Mouse (Mus musculus): ENCODE measurements around the gene Insyn1.

GRCm38 (mm10) chr9:58473211-58473815, 15.1 kb upstream of the Insyn1 start:
- TF ChIP-seq POLR2A (IDR thresholded peaks at IDR 0.05; ENCODE audit: low read depth, low read length) = no peak
- TF ChIP-seq CTCF (conservative IDR thresholded peaks at IDR 0.05; ENCODE audit: insufficient read depth, insufficient read length, low read depth, low read length) = no peak

Measured in kidney, adult 2 months (tissue).